Mouse (Mus musculus) liver, embryonic 14.5 days (tissue): ENCODE data around the gene Arl10. TPM values are rescaled to one million over a fixed set of nuclear protein-coding genes. Genes with fewer than 3 reads are reported as not detected.

Source experiments
- ATAC-seq: fragments of 200-750 bp; cut with Nextera tagmentation; 2 replicates; pipeline ENCODE4 v1.8.0; 2017; ENCODE audit warnings: moderate number of reproducible peaks, mild to moderate bottlenecking, moderate library complexity; ENCODE audit not compliant: insufficient read depth
- DNase-seq, 3 experiments: peaks; one replicate each; pipeline ENCODE4 v3.0.0-alpha.2; 2012 to 2013; ENCODE audit warnings: low read depth in 3 of 3, low spot score in 3 of 3
- H3K27ac ChIP-seq: fragments of 300-500 bp; sonication (generic); 2 replicates; pipeline ENCODE4 v1.5.1; 2014; ENCODE audit warnings: moderate library complexity, mild to moderate bottlenecking, control low read depth, inconsistent platforms
- H3K27me3 ChIP-seq: fragments of 300-500 bp; sonication (generic); 2 replicates; pipeline ENCODE4 v1.6.1; 2014; ENCODE audit warnings: mild to moderate bottlenecking, low read length, moderate library complexity; ENCODE audit not compliant: control insufficient read depth, insufficient read depth
- H3K36me3 ChIP-seq: fragments of 300-500 bp; sonication (generic); replicated peaks from 2 replicates; pipeline ENCODE4 v1.6.1; 2014; ENCODE audit warnings: low read depth; ENCODE audit not compliant: control insufficient read depth, insufficient read depth
- H3K4me1 ChIP-seq, 2 experiments: fragments of 200-500 bp in 1 of 2; fragments of 300-500 bp in 1 of 2; sonication (generic) in 1 of 2; replicated peaks; 2 replicates each; pipeline ENCODE4 v1.6.1; 2012 to 2014; ENCODE audit warnings: antibody characterized with exemption in 1 of 2, inconsistent platforms in 1 of 2, low read length in 1 of 2; ENCODE audit not compliant: control insufficient read depth in 2 of 2, insufficient read depth in 2 of 2
- H3K4me2 ChIP-seq: fragments of 300-500 bp; sonication (generic); 2 replicates; pipeline ENCODE4 v1.6.1; 2014; ENCODE audit warnings: low read depth, mild to moderate bottlenecking, control low read depth, moderate library complexity
- H3K4me3 ChIP-seq, 2 experiments: fragments of 200-500 bp in 1 of 2; fragments of 300-500 bp in 1 of 2; sonication (generic) in 1 of 2; 2 replicates each; pipeline ENCODE4 v1.5.1; 2012 to 2014; ENCODE audit warnings: low read depth in 2 of 2, low read length in 2 of 2, mild to moderate bottlenecking in 2 of 2, control low read depth in 1 of 2, inconsistent platforms in 1 of 2, moderate library complexity in 1 of 2; ENCODE audit not compliant: insufficient read depth in 1 of 2
- H3K9ac ChIP-seq: fragments of 300-500 bp; sonication (generic); replicated peaks from 2 replicates; pipeline ENCODE4 v1.6.1; 2014; ENCODE audit warnings: mild to moderate bottlenecking, control low read depth, moderate library complexity
- H3K9me3 ChIP-seq: fragments of 300-500 bp; sonication (generic); 2 replicates; pipeline ENCODE4 v1.6.1; 2016; ENCODE audit warnings: low read length, mixed read lengths; ENCODE audit not compliant: control insufficient read depth
- CTCF ChIP-seq: IDR thresholded peaks from 2 replicates; pipeline ENCODE4 v1.5.1; 2016; ENCODE audit warnings: antibody characterized with exemption, low read depth, control low read depth
- EP300 ChIP-seq: IDR thresholded peaks from 2 replicates; pipeline ENCODE4 v1.6.1; 2016; ENCODE audit warnings: antibody characterized with exemption, low read depth
- WGBS: fragments of 180-500 bp; shearing (Covaris S2); extraction: QIAGEN DNeasy Blood & Tissue Kit; methylation state at CpG from one replicate; pipeline ENCODE4 v1.1.7; 2014; ENCODE audit not compliant: insufficient replicate concordance; 5-methylcytosine and 5-hydroxymethylcytosine counted together
- polyA plus RNA-seq, 2 experiments: library from polyadenylated mRNA; depleted of rRNA in 1 of 2; stranded (reverse) in 1 of 2; unstranded in 1 of 2; fragments of >200 nt; fragmentation: Nextera tagmentation in 1 of 2; extraction: Ambion mirVana in 1 of 2; gene quantifications; 2 replicates each; pipeline versions ENCODE4 v1.2.1 to v1.2.3; 2012 to 2014

Gene Arl10
- polyA plus RNA-seq (2012; rRNA removed) (5.6 and 6.8 TPM in 2 replicates), polyA plus RNA-seq (2014; fragmentation: Nextera tagmentation; extraction: Ambion mirVana) (4.2 and 4.9 TPM in 2 replicates)

DNA sequence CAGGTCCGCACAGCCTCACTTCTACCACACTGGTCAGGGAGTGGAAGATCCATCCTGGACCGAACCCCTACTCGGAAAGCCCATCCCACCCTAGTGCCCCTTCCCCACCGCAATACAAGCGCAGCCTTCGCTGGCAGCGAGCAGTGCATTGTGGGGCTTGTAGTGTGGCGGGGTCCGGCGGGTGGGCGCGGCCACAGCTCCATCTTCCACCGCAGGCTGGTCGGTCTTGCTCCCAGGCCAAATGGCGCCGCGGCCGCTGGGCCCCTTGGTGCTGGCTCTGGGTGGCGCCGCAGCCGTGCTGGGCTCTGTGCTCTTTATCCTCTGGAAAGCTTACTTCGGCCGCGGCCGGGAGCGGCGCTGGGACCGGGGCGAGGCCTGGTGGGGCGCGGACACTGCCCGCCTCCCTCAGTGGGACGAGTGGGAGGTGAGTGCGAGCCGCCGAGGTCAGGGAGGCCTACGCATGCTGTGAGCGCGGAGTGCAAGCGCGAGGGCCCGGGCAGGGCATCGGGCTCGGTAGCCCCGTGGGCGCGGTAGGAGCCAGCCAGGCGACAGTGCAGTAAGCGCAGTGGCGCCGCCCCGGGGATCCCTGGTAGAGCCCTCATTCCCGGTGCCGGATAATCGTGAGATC is at the start of gene Arl10:
Gene Arl10, plus strand, starts transcription at position 162 of the 628 bp plus-strand sequence.
- H3K9me3 ChIP-seq, result no peaks in the 10 kb centered on the region
- no peak within 1 kb of the TSS for H3K27ac ChIP-seq
- no peaks in the 10 kb centered on the region; the same call in 1 of the 2 replicates for H3K27me3 ChIP-seq
- H3K4me3 ChIP-seq, result peak within 1 kb of the TSS; percentile 64 to 79
- H3K4me2 ChIP-seq, result peak within 1 kb of the TSS; percentile 94
- H3K9ac ChIP-seq, result peak within 1 kb of the TSS; percentile 72
- WGBS, result under 1% methylated on average over 53 of the region's 55 CpGs
- no peaks in the 10 kb centered on the region for H3K36me3 ChIP-seq
- DNase-seq, result no peak
- no peak for TF ChIP-seq EP300
- TF ChIP-seq CTCF, result peak; percentile 30
- ATAC-seq, result peak; percentile 75
- peaks cover 5 to 6% of the 10 kb centered on the region in 2 experiments; a peak in 3 of 4 replicates for H3K4me1 ChIP-seq

DNA sequence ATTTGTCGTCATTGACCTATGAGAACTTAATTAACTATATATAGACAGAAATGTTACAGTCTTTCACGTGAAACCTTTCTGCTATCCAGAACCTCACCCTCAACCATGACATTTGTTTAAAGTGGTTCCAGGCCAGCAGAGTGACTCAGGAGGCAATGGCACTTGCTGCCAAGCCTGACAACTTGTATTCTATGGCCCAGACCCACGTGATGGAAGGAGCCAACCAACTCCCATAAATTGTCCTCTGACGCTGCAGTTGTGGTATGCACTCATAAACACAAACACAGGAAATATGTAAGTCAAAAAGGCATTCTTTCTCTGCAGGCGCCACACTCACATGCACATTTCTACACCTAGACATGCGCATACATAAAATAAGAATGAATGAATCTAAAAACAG is 47.7 kb upstream of the Arl10 start:
- H3K4me2 ChIP-seq, result no peak overlapping the region
- no peak for DNase-seq
- no peak overlapping the region for H3K9ac ChIP-seq
- H3K4me1 ChIP-seq, result no peaks in the 10 kb centered on the region
- no peak overlapping the region for H3K27ac ChIP-seq
- no peaks in the 10 kb centered on the region for H3K9me3 ChIP-seq
- H3K4me3 ChIP-seq, result no peak overlapping the region
- no peak for TF ChIP-seq EP300
- no peak for TF ChIP-seq CTCF
- no peak for ATAC-seq
- no peaks in the 10 kb centered on the region; the same call in 1 of the 2 replicates for H3K36me3 ChIP-seq
- H3K27me3 ChIP-seq, result no peaks in the 10 kb centered on the region
- WGBS, result 72% methylated on average over 6 of the region's 6 CpGs

DNA sequence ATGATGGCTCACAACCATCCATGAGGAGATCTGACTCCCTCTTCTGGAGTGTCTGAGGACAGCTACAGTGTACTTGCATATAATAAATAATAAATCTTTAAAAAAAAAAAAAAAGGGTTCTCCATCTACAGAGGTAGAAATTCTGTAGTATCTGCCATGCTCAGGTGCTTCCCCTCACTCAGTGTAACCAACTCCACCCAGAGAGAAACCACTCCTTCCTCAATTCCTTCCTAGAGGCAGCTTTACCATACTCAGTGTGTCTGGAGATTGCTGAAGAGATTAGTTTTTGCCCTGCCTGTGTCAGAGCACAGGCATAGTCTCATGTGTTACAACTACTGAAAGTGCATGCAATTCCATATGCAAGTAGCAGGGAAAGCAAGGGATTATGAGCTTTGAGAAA is 42.7 kb upstream of the Arl10 start:
- TF ChIP-seq EP300, result no peak
- TF ChIP-seq CTCF, result no peak
- no peak for DNase-seq
- Histone ChIP-seq H3K36me3 (0 out of 2 replicates have a peak, but pooled peaks cover 2% of the 10 kb centered on the region), H3K4me1 (no peaks in the 10 kb centered on the region), H3K4me2 (no peak overlapping the region), H3K27me3 (no peaks in the 10 kb centered on the region), H3K9me3 (no peaks in the 10 kb centered on the region), H3K4me3 (no peak overlapping the region), H3K27ac (no peak overlapping the region), H3K9ac (no peak overlapping the region)
- ATAC-seq, result no peak

DNA sequence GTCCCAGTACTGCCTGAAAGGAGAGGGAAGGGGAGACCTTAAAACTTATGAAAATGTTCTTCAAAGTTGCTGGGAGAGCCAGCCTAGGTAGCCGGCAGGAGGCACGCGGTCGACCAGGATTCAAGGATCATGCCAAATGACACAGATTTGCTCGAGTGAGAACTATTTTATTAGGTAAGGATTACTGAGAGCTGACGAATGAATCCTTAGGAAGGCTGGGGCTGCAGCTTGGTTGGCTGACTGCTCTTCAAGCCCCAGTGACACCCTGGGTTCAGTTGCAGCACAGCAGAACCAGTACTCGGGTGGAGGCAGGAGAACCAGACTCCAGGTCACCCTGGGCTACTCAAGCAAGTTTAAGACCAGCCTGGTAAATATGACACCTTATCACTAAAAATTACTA is 26.8 kb upstream of the Arl10 start:
- Histone ChIP-seq H3K27me3 (no peaks in the 10 kb centered on the region), H3K9ac (no peak overlapping the region), H3K27ac (no peak overlapping the region), H3K36me3 (peaks cover 13% of the 10 kb centered on the region), H3K4me3 (no peak overlapping the region), H3K4me2 (no peak overlapping the region), H3K4me1 (no peaks in the 10 kb centered on the region; a peak in 1 of 4 replicates), H3K9me3 (no peaks in the 10 kb centered on the region)
- WGBS, result 76% methylated on average over 7 of the region's 7 CpGs
- TF ChIP-seq EP300 (no peak), CTCF (no peak)
- DNase-seq (no peak), ATAC-seq (no peak)

DNA sequence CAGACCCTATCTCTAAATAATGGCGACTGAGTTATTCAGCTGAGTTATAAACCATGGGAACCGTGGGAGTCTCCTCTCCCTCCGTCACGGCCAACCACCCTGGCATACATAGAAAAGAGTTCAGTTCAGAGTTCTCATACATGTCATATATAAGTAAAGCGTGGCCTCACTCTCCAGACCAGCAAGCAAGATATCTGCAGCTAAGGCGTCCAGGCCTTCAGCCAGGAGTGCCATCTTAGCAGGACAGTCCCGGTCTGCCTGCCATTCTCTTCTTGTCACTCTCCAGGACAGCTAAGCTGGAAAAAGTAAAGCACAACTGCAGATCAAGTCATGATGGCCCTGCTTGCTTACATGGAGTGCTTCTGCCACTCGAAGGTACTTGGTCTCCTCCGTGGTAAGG is 18.6 kb upstream of the Arl10 start:
- no peaks in the 10 kb centered on the region for H3K4me1 ChIP-seq
- no peak for ATAC-seq
- H3K36me3 ChIP-seq, result peaks cover 43% of the 10 kb centered on the region
- H3K9me3 ChIP-seq, result no peaks in the 10 kb centered on the region
- no peak overlapping the region for H3K4me2 ChIP-seq
- TF ChIP-seq CTCF (no peak), EP300 (no peak)
- no peak for DNase-seq
- no peak overlapping the region for H3K9ac ChIP-seq
- WGBS, result 80% methylated on average over 9 of the region's 9 CpGs
- no peak overlapping the region for H3K27ac ChIP-seq
- no peaks in the 10 kb centered on the region for H3K27me3 ChIP-seq
- H3K4me3 ChIP-seq, result no peak overlapping the region
